Mouse (Mus musculus): ENCODE measurements at regions not wholly inside any gene's neighbourhood (a gene's known extent, or its start where the extent isn't known, plus 50 kb on each side); places are given as distances from the start of the nearest gene placed in this dataset.
"Not testable (repeated sequence)": the region's sequence is repeated elsewhere in the genome, so short reads cannot be mapped to it uniquely, and the experiment has no call there.

DNA sequence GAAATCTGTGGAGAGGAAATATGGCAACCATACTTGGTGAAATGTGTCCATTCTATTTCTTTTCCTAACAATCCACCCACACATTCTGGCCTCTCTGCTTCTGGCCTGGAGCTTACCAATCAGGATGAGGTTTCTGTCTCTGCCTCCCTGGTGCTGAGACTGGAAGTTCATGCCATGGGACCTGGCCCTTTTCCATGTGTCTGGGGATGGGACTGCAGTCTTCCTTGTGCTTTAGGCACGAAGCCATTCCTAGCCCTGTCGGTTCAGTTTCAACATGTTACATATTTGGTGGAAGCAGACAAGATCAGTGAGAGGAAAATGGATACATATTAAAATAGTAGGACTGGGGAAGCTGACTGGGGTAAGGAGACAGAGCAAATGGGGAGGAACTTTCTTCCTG, 100.2 kb upstream of the Tcerg1l start:
- no peak for DNase-seq (ENCODE audit: low spot score)

DNA sequence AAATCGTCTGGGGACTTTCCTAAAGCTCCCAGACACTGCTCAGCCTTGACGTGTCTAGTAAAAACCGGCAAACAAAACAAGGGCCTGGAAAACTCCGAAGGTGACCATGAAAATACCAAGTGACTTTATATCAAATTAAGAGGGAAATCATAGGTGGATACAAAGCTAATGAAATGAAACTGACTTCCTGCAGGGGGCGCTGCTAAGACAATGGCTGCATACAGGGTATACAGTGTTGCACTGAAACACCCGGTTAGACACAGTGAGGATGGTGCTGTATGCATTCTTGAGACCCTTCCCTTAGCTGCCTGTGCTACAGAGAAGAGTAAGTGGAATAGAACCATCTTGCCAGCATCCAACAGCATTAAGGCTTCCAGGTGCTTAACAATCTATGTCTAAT, 99.7 kb upstream of the Tcerg1l start:
- DNase-seq (ENCODE audit: low spot score) = no peak

DNA sequence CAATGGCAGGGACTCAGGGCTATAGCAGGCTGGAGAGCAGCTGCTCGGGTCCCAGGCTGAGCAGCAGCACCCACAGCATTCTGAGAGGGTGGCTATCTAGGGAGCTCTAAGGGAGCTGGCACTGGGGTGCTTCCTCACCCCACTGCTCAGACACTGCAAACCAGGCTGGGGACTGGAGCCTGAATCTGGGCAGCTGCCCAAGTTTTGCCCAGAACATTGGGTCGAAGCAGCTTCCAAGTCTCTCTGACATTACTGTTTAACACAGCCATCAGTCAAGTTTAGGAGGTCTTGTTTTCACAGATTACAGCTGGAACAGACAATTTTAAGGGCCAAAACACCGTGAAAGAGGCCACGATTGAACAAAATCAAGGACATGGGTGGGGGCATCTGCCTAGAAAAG, 96.1 kb upstream of the Tcerg1l start:
- DNase-seq (ENCODE audit: low spot score) = no peak

DNA sequence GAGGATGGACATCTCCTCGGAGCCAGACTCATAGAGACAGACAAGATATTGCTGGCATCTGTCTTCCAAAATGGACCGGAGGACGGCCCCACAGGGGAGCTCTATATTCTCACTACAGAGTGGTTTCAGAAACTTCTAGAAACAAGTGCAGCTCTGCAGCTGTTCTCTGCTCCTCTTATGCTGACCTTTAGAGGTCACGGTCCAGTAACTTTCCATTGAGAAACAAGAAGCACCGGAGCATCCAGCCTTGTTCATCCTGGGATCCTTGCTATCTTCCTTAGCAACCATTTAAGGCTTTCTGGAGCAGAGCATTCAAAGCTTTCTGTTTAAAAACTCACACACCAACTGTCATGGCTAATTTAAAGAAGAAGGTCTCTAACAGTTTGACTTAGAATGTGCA, 94.7 kb upstream of the Tcerg1l start:
- no peak for DNase-seq (ENCODE audit: low spot score)

DNA sequence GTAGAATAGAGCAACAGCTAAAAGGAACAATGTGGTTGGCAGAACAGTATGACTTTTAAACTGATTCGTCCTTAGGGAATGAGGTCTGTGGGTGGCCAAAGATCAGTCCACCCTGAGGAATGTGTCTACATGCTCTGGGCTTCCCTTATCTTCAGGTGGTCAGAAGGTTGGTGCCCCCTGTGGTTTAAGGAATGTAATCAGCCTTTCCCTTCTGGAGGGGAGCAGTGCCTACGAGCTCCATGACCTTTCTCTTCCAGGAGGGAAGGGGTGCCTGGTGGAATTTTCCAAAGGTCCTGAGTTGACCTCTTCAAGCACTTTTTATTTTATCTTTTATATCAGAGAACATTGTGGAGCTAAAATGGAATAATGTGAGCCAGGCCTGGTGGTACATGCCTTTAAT, 91.9 kb upstream of the Tcerg1l start:
- no peak for DNase-seq (ENCODE audit: low spot score)

DNA sequence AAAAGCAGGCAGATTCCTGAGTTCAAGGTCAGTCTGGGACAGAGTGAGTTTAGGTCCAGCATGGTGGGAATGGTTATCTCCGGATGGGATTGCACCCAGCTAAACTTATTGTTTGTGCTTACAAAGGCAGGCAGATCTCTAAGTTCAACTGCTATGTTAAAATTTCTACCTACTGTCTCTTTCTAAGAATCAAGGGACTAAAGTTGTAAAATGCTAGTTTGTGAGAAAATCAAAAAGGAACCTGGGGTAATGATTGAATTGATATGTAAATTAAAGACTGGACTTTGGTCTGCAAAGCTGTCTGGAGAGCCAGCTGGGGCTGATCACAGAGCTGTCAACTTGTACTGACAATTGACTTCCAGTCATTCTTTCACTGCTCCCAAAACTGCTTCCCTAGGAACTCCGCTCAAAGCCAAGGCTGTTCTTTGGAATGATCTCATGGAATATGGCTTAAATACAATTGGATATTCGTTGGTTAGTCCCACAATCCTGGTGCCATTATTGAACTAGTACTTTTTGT, 90.7 kb upstream of the Tcerg1l start:
- no peak for DNase-seq (ENCODE audit: low spot score)

DNA sequence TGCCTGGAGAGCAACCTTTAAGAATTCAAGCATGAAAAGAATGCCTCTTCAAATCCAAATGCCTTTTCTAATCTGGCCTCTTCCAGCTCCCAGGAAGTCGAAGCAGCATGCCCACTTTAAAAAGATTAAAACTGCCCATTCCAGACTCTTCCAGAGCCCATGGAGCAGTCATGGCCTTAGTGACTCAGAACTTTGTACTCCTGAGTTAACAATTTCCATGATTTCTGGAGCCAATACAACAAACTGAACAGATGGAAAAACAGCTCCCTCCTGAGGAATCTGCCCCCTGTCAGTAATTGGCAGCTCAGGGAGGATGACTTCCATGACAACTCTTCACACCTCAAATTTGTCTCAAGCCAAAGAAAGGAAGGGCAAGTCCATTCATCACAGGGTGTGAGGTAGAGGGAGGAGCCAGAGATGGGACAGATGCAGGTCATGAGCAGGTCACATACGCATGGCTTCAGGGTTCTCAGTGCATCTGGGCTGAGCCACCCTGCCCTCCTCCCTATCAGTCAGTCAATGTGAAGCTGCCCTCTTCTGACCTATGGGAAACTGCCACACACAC, 75.4 kb upstream of the Tcerg1l start:
- no peak for DNase-seq (ENCODE audit: low spot score)

DNA sequence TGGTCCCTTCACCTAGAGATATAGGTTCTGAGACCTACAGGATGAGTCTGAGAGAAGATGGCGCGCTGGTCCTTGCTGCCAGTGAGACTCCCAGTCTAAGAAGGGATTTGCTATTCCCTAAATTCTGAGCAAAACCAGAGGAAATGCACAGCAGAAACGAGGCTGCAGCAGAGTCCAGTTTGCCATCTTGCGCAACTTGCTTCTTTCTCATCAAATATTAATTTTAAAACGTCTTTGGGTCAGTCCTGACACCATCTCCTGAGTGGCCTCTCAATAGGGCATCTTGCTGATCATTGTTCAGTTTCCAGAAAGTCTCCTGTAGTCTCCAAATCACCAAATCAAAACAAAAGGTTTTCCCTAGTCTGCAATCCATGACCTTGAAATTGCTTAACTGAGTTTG, 74.8 kb upstream of the Tcerg1l start:
- no peak for DNase-seq (ENCODE audit: low spot score)

DNA sequence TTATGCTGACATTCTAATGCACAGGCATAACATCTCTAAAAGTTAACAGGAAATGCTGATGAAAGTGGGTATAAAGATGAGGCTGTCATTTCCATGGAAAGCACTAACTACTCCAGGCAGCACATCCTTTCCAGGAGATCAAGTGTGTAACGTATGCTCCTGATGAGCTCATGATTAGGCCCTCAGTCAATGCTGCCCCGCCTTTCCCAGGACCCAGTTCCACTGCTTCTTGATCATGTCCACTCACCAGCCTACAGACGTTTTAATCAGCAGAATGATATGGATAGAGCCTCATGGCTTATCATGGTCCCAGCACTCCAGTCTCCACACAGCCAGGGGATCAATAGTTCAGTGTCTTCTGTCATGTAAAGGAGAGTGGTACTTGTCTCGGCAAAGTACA, 71.7 kb upstream of the Tcerg1l start:
- no peak for DNase-seq (ENCODE audit: low spot score)

DNA sequence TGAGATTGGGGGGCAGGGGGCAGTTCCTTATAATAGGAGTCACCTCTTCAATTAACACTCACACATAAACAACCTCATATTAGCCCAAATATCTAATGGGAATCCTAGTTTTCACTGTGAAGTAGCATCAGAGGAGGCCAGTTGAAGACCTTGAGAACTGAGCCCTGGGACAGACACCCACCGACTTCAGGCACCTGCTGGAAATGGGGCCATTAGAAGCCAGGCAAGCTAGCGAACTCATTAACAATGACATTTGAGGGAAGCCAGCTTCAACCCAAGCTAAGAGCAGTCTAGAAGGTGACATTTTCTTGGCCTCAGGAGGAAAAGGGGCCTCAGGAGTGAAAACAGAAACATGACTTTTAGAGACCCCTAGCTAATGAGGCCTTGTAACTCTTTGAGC, 70.9 kb upstream of the Tcerg1l start:
- no peak for DNase-seq (ENCODE audit: low spot score)

DNA sequence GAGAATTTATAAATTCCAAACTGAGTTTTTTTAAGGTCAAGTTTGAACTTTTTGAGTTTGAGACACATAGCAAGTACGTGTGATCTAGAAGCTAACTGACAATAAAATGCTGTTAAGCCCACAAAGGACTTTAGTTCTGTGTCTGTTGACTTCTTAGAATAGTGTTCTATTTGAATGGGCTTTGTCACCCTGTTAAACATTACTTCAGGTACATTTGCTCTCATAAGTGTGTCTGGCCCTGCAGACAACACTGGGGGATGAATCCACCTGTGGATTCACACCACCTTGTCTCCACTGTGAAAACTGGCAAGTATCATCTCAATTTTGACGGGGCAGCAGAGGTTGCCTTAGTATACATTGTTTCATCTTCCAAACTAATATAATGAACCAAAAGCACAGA, 70.5 kb upstream of the Tcerg1l start:
- no peak for DNase-seq (ENCODE audit: low spot score)

DNA sequence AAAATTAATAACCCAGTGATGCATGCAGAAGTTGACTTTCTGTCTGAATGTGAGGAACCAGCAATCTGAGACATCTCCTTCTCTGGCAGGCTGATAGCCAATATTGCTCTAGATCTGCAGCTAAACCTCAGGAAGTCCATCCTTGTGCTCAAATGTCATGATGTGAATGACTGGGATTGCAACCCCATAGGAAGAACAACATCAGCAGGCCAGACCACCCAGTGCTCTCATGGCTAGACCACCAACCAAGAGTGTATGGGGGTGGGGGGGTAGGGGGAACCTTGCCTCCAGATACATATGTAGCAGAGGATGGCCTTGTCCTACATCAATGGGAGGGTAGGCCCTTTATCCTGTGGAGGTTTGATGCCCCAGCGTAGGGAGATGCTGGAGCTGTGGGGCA, 69.9 kb upstream of the Tcerg1l start:
- no peak for DNase-seq (ENCODE audit: low spot score)

DNA sequence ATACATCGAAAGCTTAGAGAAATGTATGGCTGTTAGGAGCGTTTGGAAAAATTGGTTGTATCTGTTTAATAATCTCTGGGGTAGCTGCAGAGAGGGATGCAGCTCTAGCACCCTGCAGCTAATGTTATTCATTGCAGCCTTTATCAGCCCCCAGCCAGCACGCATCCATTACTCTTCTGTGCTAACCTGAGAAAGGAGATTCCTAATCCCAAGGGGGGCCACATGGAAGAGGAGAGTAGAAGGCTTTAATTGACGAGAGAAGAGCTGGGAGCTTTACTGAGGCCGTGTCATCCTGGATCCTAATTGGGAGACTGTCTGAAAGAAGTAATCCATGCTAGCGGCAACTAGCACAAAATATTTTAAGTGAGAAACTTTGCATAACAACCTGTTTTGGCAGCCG, 60.4 kb upstream of the Tcerg1l start:
- no peak for DNase-seq (ENCODE audit: low spot score)

DNA sequence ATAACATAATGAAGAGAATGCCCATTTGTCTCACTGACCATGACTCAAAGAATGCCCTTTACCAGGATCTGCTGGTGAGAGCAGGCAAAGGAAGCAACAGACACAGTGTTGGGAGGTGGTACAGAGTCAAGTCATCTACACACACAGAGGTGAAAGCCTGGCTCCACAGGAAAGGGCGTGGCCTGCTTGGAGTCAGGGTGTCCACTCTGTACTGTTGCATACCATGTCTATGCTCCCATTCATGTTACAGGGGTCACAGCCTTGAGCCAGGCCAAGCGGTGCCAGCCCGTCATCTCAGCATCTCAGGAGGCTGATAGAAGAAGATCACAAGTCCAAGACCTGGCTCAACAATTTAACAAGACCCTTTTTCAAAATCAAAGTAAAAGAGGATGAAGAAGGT, 57.8 kb upstream of the Tcerg1l start:
- no peak for DNase-seq (ENCODE audit: low spot score)

DNA sequence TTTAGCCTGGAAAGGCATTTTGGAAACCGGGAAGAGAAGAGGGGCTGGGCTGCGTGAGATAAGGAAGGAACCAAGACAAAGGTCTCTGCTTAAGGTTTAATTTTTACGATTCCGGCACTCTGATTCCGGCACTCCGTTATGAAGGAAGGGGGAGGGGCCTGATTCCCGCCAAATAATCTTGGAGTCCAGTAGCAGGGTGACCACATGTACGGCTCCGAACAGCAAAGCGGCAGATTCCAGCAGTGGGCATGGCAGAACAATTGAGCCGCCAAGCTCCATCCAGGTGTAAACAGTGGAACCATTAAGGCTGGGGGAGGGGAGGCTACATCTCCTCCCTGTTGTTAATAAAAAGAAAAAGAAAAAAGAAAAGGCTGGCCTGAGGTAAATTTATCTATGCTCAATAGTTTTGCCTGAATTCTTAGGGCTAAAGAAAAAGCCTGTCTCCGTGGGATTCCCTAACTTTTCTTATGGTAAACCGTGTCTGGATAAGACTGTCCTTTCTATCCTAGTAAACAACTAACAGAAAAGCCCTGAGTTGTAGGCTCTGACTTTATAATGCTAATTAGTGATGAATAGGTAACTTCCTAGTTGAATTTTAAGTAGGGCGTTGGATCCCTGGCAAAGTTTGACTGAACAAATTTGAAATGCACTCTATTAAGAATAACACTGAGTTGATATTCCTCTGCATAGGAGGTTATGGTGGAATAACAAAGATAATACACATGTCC, 57.1 kb upstream of the Tcerg1l start:
- not testable (repeated sequence) for DNase-seq (ENCODE audit: low spot score)

DNA sequence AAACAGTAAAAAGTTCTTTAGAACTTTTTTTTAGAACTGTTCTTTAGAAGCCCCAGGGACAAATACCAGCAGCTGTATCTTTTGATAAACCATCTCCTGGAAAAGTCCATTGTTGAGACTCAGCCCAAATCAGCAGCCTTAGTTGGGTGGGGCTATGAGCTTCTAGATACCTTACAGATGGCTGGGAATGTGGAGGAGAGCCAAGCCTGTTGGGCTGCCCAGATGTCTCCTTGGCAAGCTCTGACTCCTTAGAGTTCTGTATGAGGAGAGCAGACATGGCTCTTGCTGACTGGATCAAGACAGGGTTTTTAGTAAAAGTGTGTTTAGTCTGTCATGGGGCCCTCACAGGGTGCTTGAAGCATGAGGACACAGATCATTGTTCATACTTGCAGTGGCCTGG, 53.8 kb upstream of the Tcerg1l start:
- DNase-seq (ENCODE audit: low spot score) = peak; percentile 12

DNA sequence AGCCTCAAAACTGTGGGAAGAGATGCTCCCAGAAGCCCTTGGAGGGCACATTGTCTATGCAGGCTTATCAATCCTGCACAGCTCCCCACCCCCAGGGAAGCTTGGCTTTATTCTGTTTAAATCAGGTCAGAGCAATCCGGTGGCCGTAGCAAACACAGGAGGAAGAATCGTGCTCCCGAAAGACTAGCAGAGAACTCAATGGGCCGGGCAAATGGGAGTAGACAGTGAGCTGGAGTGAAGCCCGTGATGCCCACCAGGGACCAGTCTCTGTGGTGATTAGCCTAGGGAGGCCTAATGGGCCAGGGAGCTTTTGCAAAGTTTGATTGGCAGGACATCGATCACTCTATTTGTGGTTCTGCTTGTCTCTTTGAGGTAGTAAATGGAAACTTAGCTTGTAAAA, 51.0 kb upstream of the Tcerg1l start:
- DNase-seq (ENCODE audit: low spot score) = no peak

Measured in layer of hippocampus, adult 9-10 months (tissue).